Mouse (Mus musculus) heart, embryonic 10.5 days (tissue): Measurements from ENCODE around the gene Sympk. TPM values are rescaled to one million over a fixed set of nuclear protein-coding genes. Genes with fewer than 3 reads are reported as not detected.

Experiments
- DNase-seq: peaks from one replicate; pipeline ENCODE4 v3.0.0-alpha.2; 2017; ENCODE audit warnings: low spot score
- H3K27ac ChIP-seq: fragments of 300-500 bp; sonication (generic); 2 replicates; pipeline ENCODE4 v1.5.1; 2016; ENCODE audit warnings: mild to moderate bottlenecking
- H3K27me3 ChIP-seq: fragments of 300-500 bp; sonication (generic); 2 replicates; pipeline ENCODE4 v1.6.1; 2016; ENCODE audit warnings: mild to moderate bottlenecking; ENCODE audit not compliant: poor library complexity, insufficient read depth, severe bottlenecking
- H3K36me3 ChIP-seq: fragments of 300-500 bp; sonication (generic); 2 replicates; pipeline ENCODE4 v1.6.1; 2016; ENCODE audit warnings: mild to moderate bottlenecking, moderate library complexity
- H3K4me1 ChIP-seq: fragments of 300-500 bp; sonication (generic); 2 replicates; pipeline ENCODE4 v1.6.1; 2016; ENCODE audit warnings: mild to moderate bottlenecking
- H3K4me3 ChIP-seq: fragments of 300-500 bp; sonication (generic); 2 replicates; pipeline ENCODE4 v1.5.1; 2016; ENCODE audit warnings: mild to moderate bottlenecking, moderate library complexity
- H3K9me3 ChIP-seq: fragments of 300-500 bp; sonication (generic); 2 replicates; pipeline ENCODE4 v1.6.1; 2016; ENCODE audit warnings: mild to moderate bottlenecking, moderate library complexity
- WGBS: fragments of 180-500 bp; shearing (Covaris S2); methylation state at CpG from one replicate; pipeline ENCODE4 v1.1.7; 2016; 5-methylcytosine and 5-hydroxymethylcytosine counted together
- polyA plus RNA-seq: library from polyadenylated mRNA; unstranded; fragments of >200 nt; fragmentation: Nextera tagmentation; extraction: Ambion mirVana; gene quantifications from 2 replicates; pipeline ENCODE4 v1.2.1, GENCODE M21; 2016

Gene Sympk
- polyA plus RNA-seq, 1 experiment from 2014 or later = 44.5 TPM

- Histone ChIP-seq H3K27ac (no peak overlapping the region), H3K36me3 (peaks cover 99% of the 10 kb centered on the region), H3K4me1 (no peaks in the 10 kb centered on the region), H3K9me3 (no peaks in the 10 kb centered on the region), H3K27me3 (no peaks in the 10 kb centered on the region), H3K4me3 (no peak overlapping the region)
- no peak for DNase-seq
- WGBS = 91% methylated on average over 11 of the region's 11 CpGs
Measured at GRCm38 (mm10) chr7:19046286-19047069, 22.3 kb downstream of the Sympk start.

GRCm38 (mm10) chr7:19048006-19048527 lies 23.9 kb downstream of the Sympk start:
- 87% methylated on average over 14 of the region's 14 CpGs for WGBS
- peaks cover 97% of the 10 kb centered on the region for H3K36me3 ChIP-seq
- no peak for DNase-seq

DNA sequence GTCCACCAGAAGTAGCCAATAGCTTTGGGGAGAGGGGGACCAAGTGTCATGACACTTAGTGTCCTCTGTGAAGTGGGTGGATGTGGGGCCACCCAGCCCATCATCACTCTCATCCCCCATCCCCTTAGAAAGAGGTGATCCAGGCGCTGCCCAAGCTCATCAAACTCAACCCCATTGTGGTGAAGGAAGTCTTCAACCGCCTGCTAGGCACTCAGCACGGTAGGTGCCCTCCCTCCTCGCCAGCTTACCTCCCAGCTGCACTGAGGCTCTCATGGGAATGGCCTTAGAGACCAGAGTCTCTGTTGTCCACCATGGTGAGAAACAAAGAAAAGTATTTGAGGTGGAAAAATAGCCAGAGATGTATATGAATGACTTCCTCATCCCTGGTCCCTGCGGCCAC lies 25.1 kb downstream of the Sympk start:
- H3K4me1 ChIP-seq = peaks cover 6% of the 10 kb centered on the region
- no peak overlapping the region for H3K4me3 ChIP-seq
- no peaks in the 10 kb centered on the region for H3K9me3 ChIP-seq
- 90% methylated on average over 5 of the region's 5 CpGs for WGBS
- H3K36me3 ChIP-seq = peaks cover 95% of the 10 kb centered on the region
- H3K27ac ChIP-seq = no peak overlapping the region
- H3K27me3 ChIP-seq = no peaks in the 10 kb centered on the region
- no peak for DNase-seq

More at GRCm38 (mm10) chr7:19048006-19048527, 23.9 kb downstream of the Sympk start:
- H3K4me3 ChIP-seq = no peak overlapping the region
- no peaks in the 10 kb centered on the region for H3K9me3 ChIP-seq
- no peaks in the 10 kb centered on the region for H3K27me3 ChIP-seq
- H3K4me1 ChIP-seq = no peaks in the 10 kb centered on the region
- no peak overlapping the region for H3K27ac ChIP-seq

DNA sequence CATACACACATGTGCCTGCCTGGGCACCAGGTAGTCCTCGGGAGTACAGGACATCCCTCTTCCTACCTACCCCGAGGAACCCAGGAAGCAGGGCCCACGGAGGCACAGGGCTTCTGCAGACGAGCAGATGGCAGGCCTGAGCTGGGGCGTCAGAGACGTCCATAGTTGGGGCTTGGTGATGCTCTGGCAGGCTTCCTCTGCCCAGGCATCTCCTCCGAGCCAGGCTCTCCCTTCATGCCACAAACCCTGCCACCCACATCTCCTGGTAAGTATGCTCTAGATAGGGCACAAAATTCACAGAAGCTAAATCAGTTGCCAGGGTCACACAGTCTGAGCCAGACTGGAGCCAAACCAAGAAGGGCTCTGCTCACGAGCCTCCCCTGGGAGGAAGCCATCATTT lies 26.0 kb downstream of the Sympk start:
- 88% methylated on average over 8 of the region's 8 CpGs for WGBS
- Histone ChIP-seq H3K4me1 (peaks cover 12% of the 10 kb centered on the region), H3K27ac (no peak overlapping the region), H3K36me3 (peaks cover 86% of the 10 kb centered on the region), H3K4me3 (no peak overlapping the region), H3K9me3 (no peaks in the 10 kb centered on the region), H3K27me3 (no peaks in the 10 kb centered on the region)
- no peak for DNase-seq

DNA sequence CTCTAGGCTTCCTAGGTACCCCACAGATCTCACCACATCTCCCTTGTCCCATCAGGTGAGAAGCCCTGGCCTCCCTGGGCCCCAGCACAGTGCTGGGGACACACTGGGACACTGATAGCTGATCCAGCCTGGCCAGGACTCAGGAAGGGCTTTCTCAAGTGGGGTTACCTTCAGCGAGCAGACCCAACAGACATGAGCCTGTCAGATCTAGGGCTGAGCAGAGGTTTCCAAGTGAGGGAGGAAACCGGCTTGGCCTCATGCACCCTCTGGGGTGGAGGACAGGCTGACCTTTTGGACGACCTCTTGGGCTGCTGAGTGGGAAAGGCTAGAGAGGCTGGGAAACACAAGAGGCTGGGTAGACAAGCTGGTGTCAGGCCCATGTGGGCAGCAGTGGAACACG lies 27.0 kb downstream of the Sympk start:
- no peak for DNase-seq
- no peak overlapping the region for H3K4me3 ChIP-seq
- H3K27ac ChIP-seq = 0 out of 2 replicates have a peak overlapping the region, but pooled peaks have one; percentile 7
- peaks cover 12% of the 10 kb centered on the region for H3K4me1 ChIP-seq
- no peaks in the 10 kb centered on the region for H3K9me3 ChIP-seq
- peaks cover 76% of the 10 kb centered on the region for H3K36me3 ChIP-seq
- no peaks in the 10 kb centered on the region for H3K27me3 ChIP-seq
- WGBS = 62% methylated on average over 4 of the region's 4 CpGs

- Histone ChIP-seq H3K4me1 (peaks cover 12% of the 10 kb centered on the region), H3K27ac (no peak overlapping the region), H3K27me3 (no peaks in the 10 kb centered on the region), H3K4me3 (no peak overlapping the region), H3K36me3 (peaks cover 66% of the 10 kb centered on the region), H3K9me3 (0 out of 2 replicates have a peak, but pooled peaks cover 3% of the 10 kb centered on the region)
- no peak for DNase-seq
- 91% methylated on average over 15 of the region's 15 CpGs for WGBS
Measured at GRCm38 (mm10) chr7:19052345-19053135, 28.4 kb downstream of the Sympk start.

DNA sequence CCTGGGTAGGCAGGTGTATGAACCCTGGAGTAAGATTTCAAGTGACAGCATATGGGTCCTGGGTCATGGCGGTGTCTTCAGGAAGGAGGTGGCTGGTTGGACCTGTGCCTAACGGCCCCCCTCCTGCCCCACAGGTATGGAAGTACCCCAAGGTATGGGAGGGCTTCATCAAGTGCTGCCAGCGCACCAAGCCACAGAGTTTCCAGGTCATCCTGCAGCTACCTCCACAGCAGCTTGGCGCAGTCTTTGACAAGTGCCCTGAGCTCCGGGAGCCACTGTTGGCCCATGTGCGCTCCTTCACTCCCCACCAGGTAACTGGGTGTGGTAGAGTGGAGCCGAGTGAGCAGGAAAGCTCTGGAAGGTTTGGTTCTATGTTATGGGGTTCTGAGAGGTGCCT lies 29.0 kb downstream of the Sympk start:
- Histone ChIP-seq H3K4me1 (peaks cover 12% of the 10 kb centered on the region), H3K27me3 (no peaks in the 10 kb centered on the region), H3K9me3 (0 out of 2 replicates have a peak, but pooled peaks cover 3% of the 10 kb centered on the region), H3K4me3 (no peak overlapping the region), H3K27ac (no peak overlapping the region), H3K36me3 (peaks cover 60% of the 10 kb centered on the region)
- 86% methylated on average over 7 of the region's 7 CpGs for WGBS
- DNase-seq = no peak

- Histone ChIP-seq H3K4me1 (peaks cover 12% of the 10 kb centered on the region), H3K9me3 (0 out of 2 replicates have a peak, but pooled peaks cover 3% of the 10 kb centered on the region), H3K27ac (peak within 1 kb of the TSS; percentile 59), H3K36me3 (peaks cover 49% of the 10 kb centered on the region), H3K27me3 (no peaks in the 10 kb centered on the region), H3K4me3 (peak within 1 kb of the TSS; percentile 22)
- DNase-seq = peak; percentile 83
- WGBS = 30% methylated on average over 33 of the region's 33 CpGs
Measured at GRCm38 (mm10) chr7:19054047-19054776, 30.0 kb downstream of the Sympk start, which contains the start of gene Rsph6a. Gene Rsph6a (plus strand): TSS chr7:19054690.

DNA sequence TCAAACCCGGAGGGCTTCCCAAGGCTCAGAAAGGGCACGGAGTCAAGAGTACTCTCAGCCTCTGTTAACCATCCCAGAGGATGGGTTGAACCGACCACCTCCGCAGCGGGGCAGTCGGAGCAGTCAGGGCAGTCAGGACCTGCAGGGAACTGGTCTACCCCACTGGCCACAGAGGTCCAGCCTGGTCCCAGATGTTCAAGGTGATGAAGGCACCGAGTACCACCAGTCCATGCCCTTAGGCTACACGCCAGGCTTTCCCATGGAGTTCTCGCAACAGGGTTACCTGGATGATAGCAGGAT lies 30.6 kb downstream of the Sympk start:
- DNase-seq = no peak
- peaks cover 44% of the 10 kb centered on the region for H3K36me3 ChIP-seq
- no peaks in the 10 kb centered on the region for H3K27me3 ChIP-seq
- H3K9me3 ChIP-seq = 0 out of 2 replicates have a peak, but pooled peaks cover 3% of the 10 kb centered on the region
- H3K4me3 ChIP-seq = peak overlapping the region; percentile 22
- peaks cover 12% of the 10 kb centered on the region for H3K4me1 ChIP-seq
- peak overlapping the region; percentile 59; the same call in 1 of the 2 replicates for H3K27ac ChIP-seq
- WGBS = 68% methylated on average over 9 of the region's 9 CpGs

GRCm38 (mm10) chr7:19055108-19055507 lies 30.9 kb downstream of the Sympk start:
- Histone ChIP-seq H3K27ac (no peak overlapping the region), H3K27me3 (no peaks in the 10 kb centered on the region), H3K4me3 (no peak overlapping the region), H3K9me3 (0 out of 2 replicates have a peak, but pooled peaks cover 3% of the 10 kb centered on the region), H3K4me1 (peaks cover 12% of the 10 kb centered on the region), H3K36me3 (peaks cover 40% of the 10 kb centered on the region)
- 89% methylated on average over 8 of the region's 8 CpGs for WGBS
- no peak for DNase-seq

DNA sequence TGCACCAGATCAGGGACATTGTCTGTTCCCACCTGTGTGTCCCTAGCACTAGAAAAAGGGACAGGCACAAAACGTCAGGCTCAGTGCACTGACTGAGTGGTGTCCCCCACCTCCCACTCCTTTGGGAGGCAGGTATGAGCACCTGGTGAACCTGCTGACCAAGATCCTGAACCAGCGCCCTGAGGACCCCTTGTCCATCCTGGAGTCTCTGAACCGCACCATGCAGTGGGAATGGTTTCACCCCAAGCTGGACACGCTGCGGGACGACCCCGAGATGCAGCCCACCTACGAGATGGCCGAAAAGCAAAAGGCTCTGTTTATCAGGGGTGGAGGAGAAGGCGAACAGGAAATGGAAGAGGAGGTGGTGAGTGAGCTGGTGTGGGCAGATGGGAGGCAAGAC lies 33.2 kb downstream of the Sympk start:
- Histone ChIP-seq H3K27me3 (no peaks in the 10 kb centered on the region; the same call in 1 of the 2 replicates), H3K9me3 (0 out of 2 replicates have a peak, but pooled peaks cover 3% of the 10 kb centered on the region), H3K4me3 (no peak overlapping the region), H3K27ac (no peak overlapping the region), H3K4me1 (peaks cover 12% of the 10 kb centered on the region), H3K36me3 (peaks cover 17% of the 10 kb centered on the region)
- DNase-seq = no peak
- 83% methylated on average over 10 of the region's 10 CpGs for WGBS

DNA sequence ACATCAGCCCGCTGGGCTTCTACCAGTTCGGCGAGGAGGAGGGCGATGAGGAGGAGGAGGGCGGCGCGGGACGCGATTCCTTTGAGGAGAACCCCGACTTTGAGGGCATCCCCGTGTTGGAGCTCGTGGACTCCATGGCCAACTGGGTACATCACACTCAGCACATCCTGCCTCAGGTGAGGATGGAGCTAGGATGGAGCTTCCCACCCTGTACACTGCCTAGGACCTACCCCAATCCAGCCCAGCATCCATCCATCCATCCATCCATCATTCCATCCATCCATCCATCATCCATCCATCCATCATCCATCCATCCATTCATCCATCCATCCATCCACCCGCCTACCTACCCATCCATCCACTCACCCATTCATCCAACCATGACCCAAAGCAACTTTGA lies 41.7 kb downstream of the Sympk start:
- Histone ChIP-seq H3K4me1 (peaks cover 6% of the 10 kb centered on the region; the same call in 1 of the 2 replicates), H3K27ac (no peak overlapping the region), H3K36me3 (no peaks in the 10 kb centered on the region), H3K4me3 (peak overlapping the region; percentile 35), H3K27me3 (peaks cover 48% of the 10 kb centered on the region), H3K9me3 (no peaks in the 10 kb centered on the region)
- DNase-seq = no peak
- 52% methylated on average over 13 of the region's 13 CpGs for WGBS
